ENCODE assay signal across 8 mouse cellular contexts in the genomic region with DNA sequence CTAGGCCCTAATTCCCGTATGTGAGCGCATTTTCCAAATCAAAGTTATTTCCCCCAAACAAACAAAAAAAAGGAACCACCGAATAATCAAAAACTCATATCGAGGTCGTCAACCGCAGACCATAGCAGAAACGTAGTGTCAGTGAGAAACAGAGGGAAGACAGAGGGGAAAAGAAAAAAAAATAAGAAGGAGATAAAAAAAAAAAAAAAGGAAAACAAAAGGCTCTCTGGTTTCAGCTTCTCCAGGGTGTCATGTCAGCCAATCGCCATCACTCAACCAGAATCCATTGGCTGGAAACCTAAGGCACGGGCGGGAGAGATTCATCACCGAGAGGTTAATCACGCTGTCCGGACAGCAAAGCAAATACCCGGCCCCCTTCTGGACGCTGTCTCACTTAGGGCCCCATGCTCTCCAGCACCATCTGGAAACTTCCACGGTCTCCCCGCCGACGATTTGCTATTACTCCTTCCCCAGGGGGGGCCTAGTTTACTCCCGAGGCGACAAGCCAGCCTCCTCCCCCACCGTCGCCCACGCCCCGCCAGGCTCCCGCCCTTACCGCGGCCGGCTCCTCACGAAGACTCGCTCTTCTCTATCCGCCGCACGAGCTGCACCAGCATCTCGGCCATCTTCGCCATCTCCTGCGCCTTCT. TPM values are rescaled to one million over a fixed set of nuclear protein-coding genes. Genes with fewer than 3 reads are reported as not detected.
DNase-seq lines count a peak whose midpoint lies in the region; ATAC-seq and TF ChIP-seq lines count a peak whose summit lies in the region.
"Not testable (repeated sequence)": the region's sequence is repeated elsewhere in the genome, so short reads cannot be mapped to it uniquely, and the experiment has no call there.

No protein-coding gene starts in this region.

- H3K4me1 ChIP-seq in lung, adult 2 months (ENCODE audit: control insufficient read depth, insufficient read depth, low read length) = not testable (repeated sequence)
- peaks cover 15% of the 10 kb centered on the region for H3K4me1 ChIP-seq in neural tube, embryonic 15.5 days

- peak overlapping the region; percentile 80 for H3K9ac ChIP-seq in neural tube, embryonic 15.5 days (replicated peaks)

- H3K27ac ChIP-seq in neural tube, embryonic 15.5 days (replicated peaks) = peak overlapping the region; percentile 93

- peak; percentile 70 for ATAC-seq in neural tube, embryonic 15.5 days (ENCODE audit: low FRiP score)

- 1% methylated on average over 36 of the region's 37 CpGs for WGBS in lung, adult 2 months
- 5% methylated on average over 35 of the region's 37 CpGs for WGBS in neural tube, embryonic 15.5 days

- H3K4me2 ChIP-seq in neural tube, embryonic 15.5 days = peak overlapping the region; percentile 73

- not testable (repeated sequence) for H3K36me3 ChIP-seq in neural tube, embryonic 15.5 days

- TF ChIP-seq POLR2A in lung, adult 2 months (IDR thresholded peaks at IDR 0.05; ENCODE audit: borderline replicate concordance, extremely low read depth, low read depth, low read length) = not testable (repeated sequence)

- H3K9me3 ChIP-seq in neural tube, embryonic 15.5 days (replicated peaks) = not testable (repeated sequence)

- H3K4me3 ChIP-seq in lung, adult 2 months (replicated peaks; ENCODE audit: extremely low read depth, low read depth, low read length) = peak overlapping the region; percentile 87
- H3K4me3 ChIP-seq in neural tube, embryonic 15.5 days (replicated peaks) = peak overlapping the region; percentile 72

- TF ChIP-seq CTCF in lung, adult 2 months (IDR thresholded peaks at IDR 0.05; ENCODE audit: insufficient read depth, low read length) = not testable (repeated sequence)

- not testable (repeated sequence) for H3K27me3 ChIP-seq in neural tube, embryonic 15.5 days (replicated peaks)

- DNase-seq in MEL-GATA-1-ER (ENCODE audit: extremely low read depth, low read depth) = peak; percentile 21
- peak; percentile 66 for DNase-seq in cerebellum, adult 8-10 months
- DNase-seq in forelimb bud, embryonic 11.5 days (ENCODE audit: low read depth, low spot score) = peak; percentile 40
- peak; percentile 78 for DNase-seq in heart, postnatal 4 days
- DNase-seq in layer of hippocampus, adult 8-10 months (ENCODE audit: low spot score in 2 of 2) = peak; percentile 64 to 67
- DNase-seq in lung, adult 2 months = peak; percentile 71
- peak; percentile 74 for DNase-seq in testis, postnatal 14 days (ENCODE audit: low spot score)

RNA-seq across cellular contexts. Expression of a gene that starts 0.8 kb away (rescaled TPM):
- total RNA-seq in heart, postnatal 4 days (2021) = 100 to 1,000 TPM; 306 to 323 TPM
- total RNA-seq in layer of hippocampus, adult 8-10 months (2022) = 100 to 1,000 TPM; 515 to 533 (median 521) TPM
- polyA plus RNA-seq in lung, adult 2 months (2012; rRNA removed) = 127 and 129 TPM in 2 replicates
- 315 and 350 TPM in 2 replicates for polyA plus RNA-seq in neural tube, embryonic 15.5 days (2015; fragmentation: Nextera tagmentation; extraction: Ambion mirVana)

RNA-seq across cellular contexts. Expression of a gene that starts 34.7 kb away (rescaled TPM):
- total RNA-seq in heart, postnatal 4 days (2021) = 10 to 100 TPM; 19.2 to 19.7 TPM
- 10 to 100 TPM; 26.8 to 50.4 (median 37.5) TPM for total RNA-seq in layer of hippocampus, adult 8-10 months (2022)
- polyA plus RNA-seq in lung, adult 2 months (2012; rRNA removed) = 95.6 and 106 TPM in 2 replicates
- polyA plus RNA-seq in neural tube, embryonic 15.5 days (2015; fragmentation: Nextera tagmentation; extraction: Ambion mirVana) = 13.2 and 14.4 TPM in 2 replicates

RNA-seq across cellular contexts. Expression of a gene that starts 47.3 kb away (rescaled TPM):
- 10 to 100 TPM; 11.6 to 13.7 TPM for total RNA-seq in heart, postnatal 4 days (2021)
- 10 to 100 TPM; 14.4 to 21.4 (median 18.5) TPM for total RNA-seq in layer of hippocampus, adult 8-10 months (2022)
- 25.7 and 33.4 TPM in 2 replicates for polyA plus RNA-seq in lung, adult 2 months (2012; rRNA removed)
- polyA plus RNA-seq in neural tube, embryonic 15.5 days (2015; fragmentation: Nextera tagmentation; extraction: Ambion mirVana) = 26.3 and 30.0 TPM in 2 replicates

Comparison
In these comparisons a context has a peak if more than half of its experiments do, and no peak if none do; other contexts are left out.
1. Peak in every context shown above with its lines: DNase-seq, ATAC-seq, H3K4me3 ChIP-seq and H3K27ac ChIP-seq.
2. DNase-seq: peak in every context shown above with its lines; median percentile 78 in heart, postnatal 4 days; 74 in testis, postnatal 14 days; 71 in lung, adult 2 months; 66 in cerebellum, adult 8-10 months; 66 in layer of hippocampus, adult 8-10 months; 40 in forelimb bud, embryonic 11.5 days; 21 in MEL-GATA-1-ER.